Comparison of ENCODE assay signal across 17 mouse cellular contexts in the genomic region with DNA sequence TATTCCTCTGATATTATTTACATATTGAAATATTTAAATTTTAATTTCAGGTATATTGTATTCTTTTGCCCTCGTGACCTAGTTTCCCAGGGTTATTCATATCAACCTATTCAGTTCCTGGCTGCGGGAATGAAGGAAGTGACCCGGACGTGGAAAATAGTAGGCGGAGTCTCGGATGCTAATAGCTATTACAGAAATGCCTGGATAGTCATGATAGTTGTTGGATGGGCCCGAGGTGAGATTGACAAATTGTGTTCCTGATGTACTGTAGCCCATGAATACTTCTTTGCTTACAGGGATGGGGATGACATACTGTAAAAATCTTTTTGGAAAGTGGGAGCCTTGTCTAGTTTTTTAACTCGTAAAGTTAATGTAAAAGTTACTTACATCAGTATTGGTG.
"Had no signal": no experiment of that assay in that cellular context is flagged by ENCODE, and none has a peak within 500 bp of the region (broad histone marks: within the 10 kb centered on the region; RNA-seq: fewer than 3 reads in every experiment).

No protein-coding gene starts in this region.

- H3K4me3 ChIP-seq: lung, embryonic 15.5 days; megakaryocyte, embryonic 14.5 days; midbrain, embryonic 12.5 days; neural tube, embryonic 12.5 days; stomach, embryonic 15.5 days had no signal

- H3K4me1 ChIP-seq: lung, embryonic 15.5 days; neural tube, embryonic 12.5 days; stomach, embryonic 15.5 days had no signal

- H3K27ac ChIP-seq: lung, embryonic 15.5 days; macrophage; midbrain, embryonic 12.5 days; neural tube, embryonic 12.5 days; stomach, embryonic 15.5 days; stomach, postnatal 0 days had no signal

- H3K9me3 ChIP-seq: lung, embryonic 15.5 days; megakaryocyte, embryonic 14.5 days; midbrain, embryonic 12.5 days; neural tube, embryonic 12.5 days; stomach, embryonic 15.5 days had no signal

- H3K9ac ChIP-seq: liver, postnatal 0 days; lung, embryonic 15.5 days; midbrain, embryonic 12.5 days; neural tube, embryonic 12.5 days; stomach, embryonic 15.5 days had no signal

- H3K36me3 ChIP-seq: stomach, embryonic 15.5 days had no signal

- H3K27me3 ChIP-seq: lung, embryonic 15.5 days; megakaryocyte, embryonic 14.5 days; midbrain, embryonic 12.5 days; neural tube, embryonic 12.5 days; stomach, embryonic 15.5 days had no signal

- H3K4me2 ChIP-seq: lung, embryonic 15.5 days; midbrain, embryonic 12.5 days; neural tube, embryonic 12.5 days; stomach, embryonic 15.5 days had no signal

- DNase-seq: liver, postnatal 0 days; lung, adult 2 months; lung, postnatal 14 days; lung, postnatal 36 days; midbrain, embryonic 14.5 days; right cerebral cortex, postnatal 14 days; thymus, adult 2 months; thymus, postnatal 25 days; thymus, postnatal 4 days had no signal

- ATAC-seq: liver, postnatal 0 days; lung, postnatal 0 days had no signal
